Mouse (Mus musculus) stomach, embryonic 15.5 days (tissue): ENCODE measurements around the gene Efemp1. TPM values are rescaled to one million over a fixed set of nuclear protein-coding genes. Genes with fewer than 3 reads are reported as not detected.

ENCODE experiments used
- ATAC-seq: fragments of 200-750 bp; cut with Nextera tagmentation; 2 replicates; pipeline ENCODE4 v1.8.0; 2017; ENCODE audit warnings: low read depth, moderate number of reproducible peaks, moderate TSS enrichment; ENCODE audit not compliant: insufficient read depth, low FRiP score
- H3K27ac ChIP-seq: fragments of 300-500 bp; sonication (generic); 2 replicates; pipeline ENCODE4 v1.5.1; 2015; ENCODE audit warnings: mild to moderate bottlenecking, inconsistent platforms
- H3K27me3 ChIP-seq: fragments of 300-500 bp; sonication (generic); replicated peaks from 2 replicates; pipeline ENCODE4 v1.6.1; 2015; ENCODE audit warnings: inconsistent platforms
- H3K36me3 ChIP-seq: fragments of 300-500 bp; sonication (generic); 2 replicates; pipeline ENCODE4 v1.6.1; 2015; ENCODE audit warnings: inconsistent platforms
- H3K4me1 ChIP-seq: fragments of 300-500 bp; sonication (generic); 2 replicates; pipeline ENCODE4 v1.6.1; 2015; ENCODE audit warnings: inconsistent platforms
- H3K4me2 ChIP-seq: fragments of 300-500 bp; sonication (generic); 2 replicates; pipeline ENCODE4 v1.6.1; 2015; ENCODE audit warnings: mild to moderate bottlenecking, inconsistent platforms
- H3K4me3 ChIP-seq: fragments of 300-500 bp; sonication (generic); replicated peaks from 2 replicates; pipeline ENCODE4 v1.5.1; 2015; ENCODE audit warnings: inconsistent platforms
- H3K9ac ChIP-seq: fragments of 300-500 bp; sonication (generic); 2 replicates; pipeline ENCODE4 v1.6.1; 2015; ENCODE audit warnings: inconsistent platforms
- H3K9me3 ChIP-seq: fragments of 300-500 bp; sonication (generic); 2 replicates; pipeline ENCODE4 v1.6.1; 2016; ENCODE audit warnings: inconsistent platforms
- WGBS: fragments of 180-500 bp; shearing (Covaris S2); methylation state at CpG from one replicate; pipeline ENCODE4 v1.1.7; 2015; 5-methylcytosine and 5-hydroxymethylcytosine counted together
- polyA plus RNA-seq: library from polyadenylated mRNA; unstranded; fragments of >200 nt; fragmentation: Nextera tagmentation; extraction: Ambion mirVana; gene quantifications from 2 replicates; pipeline ENCODE4 v1.2.1, GENCODE M21; 2015

Efemp1 gene
- polyA plus RNA-seq, 1 experiment from 2014 or later: 14.8 TPM

GRCm38 (mm10) chr11:28951586-28952210 lies 98.7 kb downstream of the Efemp1 start:
- Histone ChIP-seq H3K36me3 (no peaks in the 10 kb centered on the region), H3K4me3 (no peak overlapping the region), H3K27me3 (no peaks in the 10 kb centered on the region), H3K27ac (no peak overlapping the region), H3K9ac (no peak overlapping the region), H3K4me2 (no peak overlapping the region), H3K4me1 (no peaks in the 10 kb centered on the region), H3K9me3 (no peaks in the 10 kb centered on the region)
- no peak for ATAC-seq
- WGBS: 24% methylated on average over 2 of the region's 2 CpGs

DNA sequence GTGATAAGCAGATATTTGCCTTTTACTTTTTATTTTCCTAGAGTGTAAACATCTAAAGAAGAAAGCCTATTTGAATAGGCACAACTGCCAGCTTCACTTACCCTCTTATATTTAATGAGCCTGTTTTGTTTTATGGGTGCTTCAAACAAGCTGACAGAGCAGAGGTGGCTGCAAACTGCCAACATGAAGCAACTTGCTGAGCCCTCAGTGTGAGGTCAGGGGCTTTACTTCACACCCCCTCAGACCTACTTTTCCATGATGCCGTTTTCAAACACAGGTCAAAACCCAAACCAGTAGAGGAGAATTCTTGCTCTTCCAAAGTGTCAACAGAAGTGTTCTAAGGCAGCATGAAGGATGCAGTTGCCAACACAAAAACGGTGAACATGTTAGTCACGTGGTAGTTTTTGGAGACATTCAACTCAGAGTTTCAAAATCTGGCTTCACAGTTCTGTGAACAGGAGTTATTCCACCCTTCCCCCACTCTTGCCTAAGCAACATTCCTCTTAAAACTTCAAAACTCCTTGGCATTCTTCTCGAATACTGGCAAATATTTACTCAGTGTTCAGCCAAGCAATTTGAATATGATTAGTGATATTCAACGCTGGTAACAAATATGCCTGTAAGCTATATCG lies 101.8 kb downstream of the Efemp1 start:
- H3K27ac ChIP-seq: no peak overlapping the region
- no peaks in the 10 kb centered on the region for H3K4me1 ChIP-seq
- H3K36me3 ChIP-seq: no peaks in the 10 kb centered on the region
- ATAC-seq: no peak
- 47% methylated on average over 6 of the region's 6 CpGs for WGBS
- H3K4me3 ChIP-seq: no peak overlapping the region
- no peaks in the 10 kb centered on the region for H3K27me3 ChIP-seq
- no peak overlapping the region for H3K4me2 ChIP-seq
- no peak overlapping the region for H3K9ac ChIP-seq
- no peaks in the 10 kb centered on the region for H3K9me3 ChIP-seq

DNA sequence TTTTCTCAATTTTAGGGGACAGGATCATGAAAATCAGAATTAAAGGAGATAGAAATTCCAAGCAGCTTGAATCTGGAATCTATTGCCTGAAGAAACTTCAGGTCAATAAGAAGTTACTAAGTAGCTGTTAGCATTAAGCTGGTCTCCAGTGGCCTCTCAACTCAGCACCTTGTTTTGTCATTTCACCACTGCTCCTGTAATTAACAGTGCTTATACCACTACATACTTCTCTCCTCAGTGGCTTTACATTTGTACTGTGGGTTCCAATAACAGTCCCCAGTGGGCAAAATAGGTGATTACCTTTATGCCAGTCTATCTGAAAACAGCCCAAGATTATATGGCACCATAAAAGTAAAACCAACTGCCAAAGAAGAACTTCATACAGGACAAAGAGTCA lies 102.3 kb downstream of the Efemp1 start:
- Histone ChIP-seq H3K27me3 (no peaks in the 10 kb centered on the region), H3K4me2 (no peak overlapping the region), H3K4me1 (no peaks in the 10 kb centered on the region), H3K4me3 (no peak overlapping the region), H3K27ac (no peak overlapping the region), H3K9me3 (no peaks in the 10 kb centered on the region), H3K9ac (no peak overlapping the region), H3K36me3 (no peaks in the 10 kb centered on the region)
- no peak for ATAC-seq

DNA sequence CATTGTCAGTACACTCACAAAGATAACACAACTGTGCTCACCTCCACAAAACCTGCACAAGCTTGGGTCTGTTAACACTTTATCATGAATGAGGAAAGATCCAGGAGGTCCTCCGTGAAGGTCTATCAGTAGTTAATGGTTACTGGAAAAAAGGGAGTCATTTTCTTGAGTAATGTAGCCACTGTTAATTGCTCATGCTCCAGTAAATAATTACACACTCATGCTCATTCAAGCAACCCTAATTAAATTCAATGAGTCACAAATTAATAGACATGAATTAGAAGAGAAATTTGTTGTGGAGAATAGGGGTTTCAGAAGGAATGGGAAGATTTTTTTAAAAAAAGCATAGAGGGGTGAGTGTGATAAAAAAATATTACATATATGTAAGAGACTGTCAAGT lies 108.4 kb downstream of the Efemp1 start:
- H3K4me2 ChIP-seq: no peak overlapping the region
- H3K36me3 ChIP-seq: no peaks in the 10 kb centered on the region

More for the DNA sequence above, 108.4 kb downstream of the Efemp1 start:
- Histone ChIP-seq H3K27ac (no peak overlapping the region), H3K27me3 (no peaks in the 10 kb centered on the region), H3K9ac (no peak overlapping the region), H3K4me3 (no peak overlapping the region), H3K9me3 (no peaks in the 10 kb centered on the region), H3K4me1 (no peaks in the 10 kb centered on the region)
- no peak for ATAC-seq
- 85% methylated on average over 1 of the region's 1 CpGs for WGBS
